ENCODE assay signal across 22 mouse cellular contexts in the genomic region with DNA sequence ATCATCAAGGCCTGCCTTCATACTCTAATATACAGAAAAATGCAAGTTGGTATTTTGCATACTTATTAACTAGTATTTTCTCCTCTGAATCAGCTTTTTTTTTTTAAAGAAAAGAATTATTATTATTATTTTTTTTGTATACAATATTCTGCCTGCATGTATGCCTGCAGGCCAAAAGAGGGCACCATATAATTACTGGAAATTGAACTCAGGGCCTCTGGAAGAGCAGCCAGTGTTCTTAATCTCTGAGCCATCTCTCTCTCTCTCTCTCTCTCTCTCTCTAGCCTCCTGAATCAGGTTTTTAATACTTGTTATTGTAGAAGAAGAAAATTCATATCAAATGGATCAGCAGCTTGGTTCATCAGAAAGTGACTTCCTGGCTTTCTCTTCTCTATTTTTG. TPM values are rescaled to one million over a fixed set of nuclear protein-coding genes. Genes with fewer than 3 reads are reported as not detected.
DNase-seq lines count a peak whose midpoint lies in the region; ATAC-seq and TF ChIP-seq lines count a peak whose summit lies in the region.
"Had no signal": no experiment of that assay in that cellular context is flagged by ENCODE, and none has a peak within 500 bp of the region (broad histone marks: within the 10 kb centered on the region; RNA-seq: fewer than 3 reads in every experiment).

No protein-coding gene starts in this region.

- H3K27ac ChIP-seq in forebrain, embryonic 14.5 days (ENCODE audit: low read depth, low read length): no peak overlapping the region
- no peak overlapping the region for H3K27ac ChIP-seq in forebrain, embryonic 11.5 days (ENCODE audit: low read depth, low read length)
- no peak overlapping the region for H3K27ac ChIP-seq in hindbrain, postnatal 0 days
- H3K27ac ChIP-seq in hindbrain, embryonic 16.5 days (ENCODE audit: low read depth, low read length): no peak overlapping the region
- H3K27ac ChIP-seq in lung, embryonic 14.5 days (ENCODE audit: low read depth): no peak overlapping the region
- H3K27ac ChIP-seq: embryonic facial prominence, embryonic 15.5 days; forebrain, embryonic 10.5 days; heart, embryonic 13.5 days; limb, embryonic 13.5 days had no signal

- no peak overlapping the region for H3K9ac ChIP-seq in forebrain, embryonic 14.5 days (ENCODE audit: low read length)
- no peak overlapping the region for H3K9ac ChIP-seq in forebrain, embryonic 11.5 days (ENCODE audit: low read length)
- H3K9ac ChIP-seq in hindbrain, postnatal 0 days (replicated peaks; ENCODE audit: low read length): no peak overlapping the region
- H3K9ac ChIP-seq in hindbrain, embryonic 16.5 days (ENCODE audit: low read depth, low read length): no peak overlapping the region
- H3K9ac ChIP-seq in lung, embryonic 14.5 days: no peak overlapping the region
- H3K9ac ChIP-seq: embryonic facial prominence, embryonic 15.5 days; heart, embryonic 13.5 days; limb, embryonic 13.5 days had no signal

- H3K36me3 ChIP-seq in forebrain, embryonic 14.5 days (ENCODE audit: control insufficient read depth, insufficient read depth, low read length): no peaks in the 10 kb centered on the region
- H3K36me3 ChIP-seq in forebrain, embryonic 11.5 days (ENCODE audit: control insufficient read depth, insufficient read depth, low read length): no peaks in the 10 kb centered on the region
- H3K36me3 ChIP-seq in hindbrain, postnatal 0 days (ENCODE audit: insufficient read depth, low read length): no peaks in the 10 kb centered on the region
- H3K36me3 ChIP-seq in hindbrain, embryonic 16.5 days (ENCODE audit: control insufficient read depth, insufficient read depth, low read length): no peaks in the 10 kb centered on the region
- no peaks in the 10 kb centered on the region for H3K36me3 ChIP-seq in lung, embryonic 14.5 days (ENCODE audit: insufficient read depth)
- H3K36me3 ChIP-seq: embryonic facial prominence, embryonic 15.5 days; forebrain, embryonic 10.5 days; heart, embryonic 13.5 days; limb, embryonic 13.5 days had no signal

- no peaks in the 10 kb centered on the region for H3K27me3 ChIP-seq in forebrain, embryonic 14.5 days (replicated peaks; ENCODE audit: control insufficient read depth, insufficient read depth, low read length)
- H3K27me3 ChIP-seq in forebrain, embryonic 11.5 days (ENCODE audit: control insufficient read depth, insufficient read depth, low read length): no peaks in the 10 kb centered on the region; the same call in 1 of the 2 replicates
- no peaks in the 10 kb centered on the region for H3K27me3 ChIP-seq in hindbrain, postnatal 0 days (ENCODE audit: insufficient read depth, low read length)
- H3K27me3 ChIP-seq in hindbrain, embryonic 16.5 days (replicated peaks; ENCODE audit: control insufficient read depth, insufficient read depth, low read length): no peaks in the 10 kb centered on the region
- H3K27me3 ChIP-seq in lung, embryonic 14.5 days (ENCODE audit: insufficient read depth, low read length): no peaks in the 10 kb centered on the region
- H3K27me3 ChIP-seq: embryonic facial prominence, embryonic 15.5 days; heart, embryonic 13.5 days; limb, embryonic 13.5 days; Patski had no signal

- peak; percentile 36; the same call in 1 of the 2 replicates for TF ChIP-seq CTCF in hindbrain, postnatal 0 days (IDR thresholded peaks at IDR 0.05; ENCODE audit: low read depth)
- TF ChIP-seq CTCF in lung, embryonic 14.5 days (IDR thresholded peaks at IDR 0.05; ENCODE audit: low read depth): peak; percentile 54

- no peaks in the 10 kb centered on the region for H3K4me1 ChIP-seq in forebrain, embryonic 14.5 days (ENCODE audit: control insufficient read depth, insufficient read depth, low read length)
- no peaks in the 10 kb centered on the region for H3K4me1 ChIP-seq in forebrain, embryonic 11.5 days (replicated peaks; ENCODE audit: control insufficient read depth, insufficient read depth, low read length)
- H3K4me1 ChIP-seq in hindbrain, postnatal 0 days (ENCODE audit: insufficient read depth, low read length): no peaks in the 10 kb centered on the region
- H3K4me1 ChIP-seq in hindbrain, embryonic 16.5 days (ENCODE audit: control insufficient read depth, insufficient read depth, low read depth, low read length): peaks cover 5% of the 10 kb centered on the region; the same call in 1 of the 2 replicates
- no peaks in the 10 kb centered on the region for H3K4me1 ChIP-seq in lung, embryonic 14.5 days (ENCODE audit: insufficient read depth)

- H3K4me3 ChIP-seq in forebrain, embryonic 14.5 days (ENCODE audit: low read depth, low read length): no peak overlapping the region
- no peak overlapping the region for H3K4me3 ChIP-seq in forebrain, embryonic 11.5 days (ENCODE audit: low read depth, low read length)
- H3K4me3 ChIP-seq in hindbrain, postnatal 0 days (ENCODE audit: low read length): no peak overlapping the region
- H3K4me3 ChIP-seq in hindbrain, embryonic 16.5 days (ENCODE audit: low read length): no peak overlapping the region
- no peak overlapping the region for H3K4me3 ChIP-seq in lung, embryonic 14.5 days (ENCODE audit: low read depth, low read length)
- H3K4me3 ChIP-seq: embryonic facial prominence, embryonic 15.5 days; forebrain, embryonic 10.5 days; heart, embryonic 13.5 days; limb, embryonic 13.5 days had no signal

- H3K4me2 ChIP-seq in forebrain, embryonic 14.5 days (ENCODE audit: low read length): no peak overlapping the region
- no peak overlapping the region for H3K4me2 ChIP-seq in forebrain, embryonic 11.5 days (ENCODE audit: low read depth, low read length, severe bottlenecking)
- H3K4me2 ChIP-seq in hindbrain, postnatal 0 days (ENCODE audit: low read depth, low read length): no peak overlapping the region
- no peak overlapping the region for H3K4me2 ChIP-seq in hindbrain, embryonic 16.5 days (ENCODE audit: low read length)
- no peak overlapping the region for H3K4me2 ChIP-seq in lung, embryonic 14.5 days
- H3K4me2 ChIP-seq: embryonic facial prominence, embryonic 15.5 days; heart, embryonic 13.5 days; limb, embryonic 13.5 days had no signal

- no peak for ATAC-seq in forebrain, embryonic 14.5 days
- no peak for ATAC-seq in forebrain, embryonic 11.5 days (replicated peaks; ENCODE audit: low FRiP score)
- ATAC-seq in hindbrain, postnatal 0 days: no peak
- no peak for ATAC-seq in hindbrain, embryonic 16.5 days
- ATAC-seq in lung, embryonic 14.5 days (ENCODE audit: insufficient read depth): no peak
- ATAC-seq: Patski had no signal

- peak; percentile 21 for DNase-seq in forebrain, embryonic 14.5 days (ENCODE audit: low spot score)
- no peak for DNase-seq in forebrain, embryonic 11.5 days (ENCODE audit: low spot score)
- DNase-seq in hindbrain, postnatal 0 days (ENCODE audit: low spot score): no peak
- peak; percentile 54 for DNase-seq in lung, embryonic 14.5 days
- DNase-seq in lung, postnatal 36 days: no peak
- peak; percentile 33 for DNase-seq in induced T-regulatory cell, adult 2 months (ENCODE audit: low read depth)
- no peak for DNase-seq in thymus, postnatal 25 days
- DNase-seq: adrenal gland, postnatal 10 days; cerebellum, adult 11-12 months; cerebellum, postnatal 14 days; embryo, embryonic 11 days; gastrocnemius, postnatal 25 days; heart, postnatal 36 days; kidney, adult 9 months; kidney, postnatal 36 days; right cerebral cortex, postnatal 4 days had no signal

- H3K9me3 ChIP-seq in forebrain, embryonic 14.5 days (replicated peaks; ENCODE audit: control insufficient read depth, low read length): no peaks in the 10 kb centered on the region
- no peaks in the 10 kb centered on the region for H3K9me3 ChIP-seq in forebrain, embryonic 11.5 days (ENCODE audit: control insufficient read depth, low read length)
- H3K9me3 ChIP-seq in hindbrain, postnatal 0 days (ENCODE audit: low read length): no peaks in the 10 kb centered on the region
- H3K9me3 ChIP-seq in hindbrain, embryonic 16.5 days (ENCODE audit: control insufficient read depth, low read length): no peaks in the 10 kb centered on the region
- no peaks in the 10 kb centered on the region for H3K9me3 ChIP-seq in lung, embryonic 14.5 days (ENCODE audit: low read depth, low read length)
- H3K9me3 ChIP-seq: embryonic facial prominence, embryonic 15.5 days; heart, embryonic 13.5 days; limb, embryonic 13.5 days had no signal

RNA-seq across cellular contexts. Expression of a gene that starts 4.0 kb away (rescaled TPM):
- polyA plus RNA-seq in forebrain, embryonic 14.5 days (2014; fragmentation: Nextera tagmentation; extraction: Ambion mirVana): 7.3 and 7.7 TPM in 2 replicates
- 18.1 and 21.2 TPM in 2 replicates for polyA plus RNA-seq in forebrain, embryonic 11.5 days (2014; fragmentation: Nextera tagmentation; extraction: Ambion mirVana)
- 3.8 and 4.9 TPM in 2 replicates for total RNA-seq in hindbrain, postnatal 0 days (2014; rRNA removed)
- polyA plus RNA-seq in hindbrain, postnatal 0 days (2015; fragmentation: Nextera tagmentation; extraction: Ambion mirVana): 11.4 TPM in 2 replicates
- 11.2 and 13.5 TPM in 2 replicates for polyA plus RNA-seq in hindbrain, embryonic 16.5 days (2015; fragmentation: Nextera tagmentation; extraction: Ambion mirVana)
- 25.9 and 26.1 TPM in 2 replicates for polyA plus RNA-seq in lung, embryonic 14.5 days (2014; fragmentation: Nextera tagmentation; extraction: Ambion mirVana)

RNA-seq across cellular contexts. Expression of a gene that starts 4.1 kb away (rescaled TPM):
- 13.1 and 13.2 TPM in 2 replicates for polyA plus RNA-seq in forebrain, embryonic 14.5 days (2014; fragmentation: Nextera tagmentation; extraction: Ambion mirVana)
- polyA plus RNA-seq in forebrain, embryonic 11.5 days (2014; fragmentation: Nextera tagmentation; extraction: Ambion mirVana): 11.9 and 12.4 TPM in 2 replicates
- total RNA-seq in hindbrain, postnatal 0 days (2014; rRNA removed): 40.3 and 49.2 TPM in 2 replicates
- polyA plus RNA-seq in hindbrain, postnatal 0 days (2015; fragmentation: Nextera tagmentation; extraction: Ambion mirVana): 16.8 and 17.1 TPM in 2 replicates
- polyA plus RNA-seq in hindbrain, embryonic 16.5 days (2015; fragmentation: Nextera tagmentation; extraction: Ambion mirVana): 11.1 and 12.2 TPM in 2 replicates
- 13.1 and 14.5 TPM in 2 replicates for polyA plus RNA-seq in lung, embryonic 14.5 days (2014; fragmentation: Nextera tagmentation; extraction: Ambion mirVana)

RNA-seq across cellular contexts. Expression of a gene that starts 12.9 kb away (rescaled TPM):
- polyA plus RNA-seq in forebrain, embryonic 14.5 days (2014; fragmentation: Nextera tagmentation; extraction: Ambion mirVana): 55.1 and 60.0 TPM in 2 replicates
- 72.8 and 77.9 TPM in 2 replicates for polyA plus RNA-seq in forebrain, embryonic 11.5 days (2014; fragmentation: Nextera tagmentation; extraction: Ambion mirVana)
- 52.8 and 67.0 TPM in 2 replicates for total RNA-seq in hindbrain, postnatal 0 days (2014; rRNA removed)
- polyA plus RNA-seq in hindbrain, postnatal 0 days (2015; fragmentation: Nextera tagmentation; extraction: Ambion mirVana): 35.5 and 37.1 TPM in 2 replicates
- 34.9 and 41.8 TPM in 2 replicates for polyA plus RNA-seq in hindbrain, embryonic 16.5 days (2015; fragmentation: Nextera tagmentation; extraction: Ambion mirVana)
- 33.7 and 40.9 TPM in 2 replicates for polyA plus RNA-seq in lung, embryonic 14.5 days (2014; fragmentation: Nextera tagmentation; extraction: Ambion mirVana)

RNA-seq across cellular contexts. Expression of a gene that starts 44.5 kb away (rescaled TPM):
- 0.33 and 0.67 TPM in 2 replicates for polyA plus RNA-seq in forebrain, embryonic 14.5 days (2014; fragmentation: Nextera tagmentation; extraction: Ambion mirVana)
- 0.13 and 0.32 TPM in 2 replicates for polyA plus RNA-seq in forebrain, embryonic 11.5 days (2014; fragmentation: Nextera tagmentation; extraction: Ambion mirVana)
- total RNA-seq in hindbrain, postnatal 0 days (2014; rRNA removed): 0.07 and 0.47 TPM in 2 replicates
- polyA plus RNA-seq in hindbrain, postnatal 0 days (2015; fragmentation: Nextera tagmentation; extraction: Ambion mirVana): 0.43 and 0.46 TPM in 2 replicates
- 0.17 and 0.51 TPM in 2 replicates for polyA plus RNA-seq in hindbrain, embryonic 16.5 days (2015; fragmentation: Nextera tagmentation; extraction: Ambion mirVana)
- 2.2 and 3.0 TPM in 2 replicates for polyA plus RNA-seq in lung, embryonic 14.5 days (2014; fragmentation: Nextera tagmentation; extraction: Ambion mirVana)

RNA-seq across cellular contexts. Expression of a gene that starts 46.0 kb away (rescaled TPM):
- polyA plus RNA-seq in forebrain, embryonic 14.5 days (2014; fragmentation: Nextera tagmentation; extraction: Ambion mirVana): 52.3 and 62.1 TPM in 2 replicates
- polyA plus RNA-seq in forebrain, embryonic 11.5 days (2014; fragmentation: Nextera tagmentation; extraction: Ambion mirVana): 81.1 and 83.5 TPM in 2 replicates
- 383 and 444 TPM in 2 replicates for total RNA-seq in hindbrain, postnatal 0 days (2014; rRNA removed)
- polyA plus RNA-seq in hindbrain, postnatal 0 days (2015; fragmentation: Nextera tagmentation; extraction: Ambion mirVana): 251 and 270 TPM in 2 replicates
- polyA plus RNA-seq in hindbrain, embryonic 16.5 days (2015; fragmentation: Nextera tagmentation; extraction: Ambion mirVana): 101 and 150 TPM in 2 replicates
- 127 TPM in 2 replicates for polyA plus RNA-seq in lung, embryonic 14.5 days (2014; fragmentation: Nextera tagmentation; extraction: Ambion mirVana)

Comparison
In these comparisons a context has a peak if more than half of its experiments do, and no peak if none do; other contexts are left out.
1. DNase-seq: peak in forebrain, embryonic 14.5 days (single experiment), lung, embryonic 14.5 days (single experiment) and induced T-regulatory cell, adult 2 months (single experiment); none in forebrain, embryonic 11.5 days (single experiment), hindbrain, postnatal 0 days (single experiment), lung, postnatal 36 days (single experiment) and thymus, postnatal 25 days (single experiment).